Mouse (Mus musculus) myocyte (in vitro differentiated cells): ENCODE data around the gene Cerkl. TPM values are rescaled to one million over a fixed set of nuclear protein-coding genes. Genes with fewer than 3 reads are reported as not detected.

ENCODE experiments used
- H3K27me3 ChIP-seq: one replicate; pipeline ENCODE4 v1.6.1; 2011; ENCODE audit not compliant: control insufficient read depth, insufficient read depth, insufficient read length
- H3K36me3 ChIP-seq: one replicate; pipeline ENCODE4 v1.6.1; 2011; ENCODE audit not compliant: control insufficient read depth, insufficient read depth
- H3K4me2 ChIP-seq: one replicate; pipeline ENCODE4 v1.6.1; 2011; ENCODE audit warnings: low read depth, control low read depth
- H3K4me3 ChIP-seq: one replicate; pipeline ENCODE4 v1.5.1; 2011; ENCODE audit warnings: mild to moderate bottlenecking, control low read depth, moderate library complexity
- H3K79me2 ChIP-seq: one replicate; pipeline ENCODE4 v1.6.1; 2011; ENCODE audit not compliant: control insufficient read depth, insufficient read depth
- H3ac ChIP-seq: one replicate; pipeline ENCODE4 v1.6.1; 2011; ENCODE audit not compliant: control insufficient read depth, insufficient read length
- CEBPB ChIP-seq: IDR thresholded peaks from 2 replicates; pipeline ENCODE4 v1.6.1; 2011; ENCODE audit warnings: mild to moderate bottlenecking, moderate library complexity; ENCODE audit not compliant: poor library complexity, insufficient read depth, severe bottlenecking
- E2F4 ChIP-seq: IDR thresholded peaks from one replicate; pipeline ENCODE4 v1.6.1; 2011; ENCODE audit warnings: mild to moderate bottlenecking, control low read depth, moderate library complexity; ENCODE audit not compliant: insufficient read depth
- MAX ChIP-seq: IDR thresholded peaks from one replicate; pipeline ENCODE4 v1.6.1; 2011; ENCODE audit warnings: low read depth, mild to moderate bottlenecking, control low read depth
- MYOD1 ChIP-seq, 3 experiments: IDR thresholded peaks; one replicate each; pipeline ENCODE4 v1.6.1; 2011; ENCODE audit warnings: control low read depth in 2 of 3, low read depth in 2 of 3, mild to moderate bottlenecking in 2 of 3, moderate library complexity in 1 of 3; ENCODE audit not compliant: insufficient read length in 2 of 3, control insufficient read depth in 1 of 3
- MYOG ChIP-seq, 3 experiments: IDR thresholded peaks; one replicate each; pipeline ENCODE4 v1.6.1; 2011; ENCODE audit warnings: control low read depth in 2 of 3, low read depth in 2 of 3, mild to moderate bottlenecking in 2 of 3; ENCODE audit not compliant: insufficient read length in 2 of 3, control insufficient read depth in 1 of 3, insufficient read depth in 1 of 3
- POLR2A ChIP-seq: IDR thresholded peaks from one replicate; pipeline ENCODE4 v1.6.1; 2011; ENCODE audit warnings: low read depth, mild to moderate bottlenecking, control low read depth, moderate library complexity; ENCODE audit not compliant: insufficient read length
- POLR2AphosphoS2 ChIP-seq: IDR thresholded peaks from one replicate; pipeline ENCODE4 v1.6.1; 2011; ENCODE audit warnings: low read depth, control low read depth; ENCODE audit not compliant: insufficient read length
- REST ChIP-seq: IDR thresholded peaks from one replicate; pipeline ENCODE4 v1.6.1; 2011; ENCODE audit warnings: mild to moderate bottlenecking, control low read depth, moderate library complexity; ENCODE audit not compliant: insufficient read depth, insufficient read length
- SRF ChIP-seq: IDR thresholded peaks from one replicate; pipeline ENCODE4 v1.6.1; 2011; ENCODE audit warnings: low read depth; ENCODE audit not compliant: control insufficient read depth, insufficient read length
- TCF12 ChIP-seq: IDR thresholded peaks from one replicate; pipeline ENCODE4 v1.6.1; 2011; ENCODE audit warnings: mild to moderate bottlenecking, control low read depth; ENCODE audit not compliant: poor library complexity, insufficient read depth, severe bottlenecking
- TCF3 ChIP-seq: IDR thresholded peaks from one replicate; pipeline ENCODE4 v1.6.1; 2011; ENCODE audit warnings: low read depth, control low read depth; ENCODE audit not compliant: insufficient read length
- USF1 ChIP-seq: IDR thresholded peaks from one replicate; pipeline ENCODE4 v1.6.1; 2011; ENCODE audit warnings: low read depth, mild to moderate bottlenecking, control low read depth, moderate library complexity
- polyA plus RNA-seq: library from polyadenylated mRNA; unstranded; fragments of >200 nt; fragmentation: generic; extraction: Trizol; gene quantifications from one replicate; pipeline ENCODE4 v1.2.1, GENCODE M21; 2012; ENCODE audit warnings: missing spikeins

Cerkl gene
- polyA plus RNA-seq, 1 experiment, result not detected

DNA sequence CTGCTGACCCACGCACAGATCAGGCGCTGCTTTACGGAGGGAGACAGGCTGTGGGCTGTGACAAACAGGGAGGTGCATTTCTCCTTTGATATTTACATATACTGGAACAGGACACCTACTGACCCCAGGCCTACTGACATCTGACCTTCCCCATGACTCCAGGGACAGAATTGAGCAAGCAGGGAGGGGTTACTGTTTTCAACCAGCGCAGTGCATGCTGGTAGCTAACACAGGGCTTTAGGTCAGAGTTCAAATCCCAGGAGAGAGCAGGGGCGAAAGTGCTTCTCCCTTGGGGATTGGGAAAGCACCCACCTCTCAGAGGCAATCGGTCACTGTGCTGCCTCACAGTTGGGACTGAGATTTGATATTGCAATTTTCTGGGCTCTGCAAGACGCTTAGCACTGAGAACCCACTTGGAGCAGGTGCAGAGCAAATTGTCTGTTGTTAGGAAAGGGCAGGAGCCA is 87.5 kb downstream of the Cerkl start:
- Histone ChIP-seq H3K4me3 (no peak overlapping the region), H3K79me2 (no peaks in the 10 kb centered on the region), H3K27me3 (no peaks in the 10 kb centered on the region), H3K36me3 (no peaks in the 10 kb centered on the region), H3ac (no peak overlapping the region), H3K4me2 (no peak overlapping the region)
- no peak for TF ChIP-seq SRF
- TF ChIP-seq USF1, result no peak
- TF ChIP-seq MYOG (IDR thresholded peaks at IDR 0.05; ENCODE audit: control insufficient read depth in 1 of 3, insufficient read depth in 1 of 3, insufficient read length in 2 of 3, low read depth in 2 of 3), result no peak
- TF ChIP-seq POLR2A, result no peak
- TF ChIP-seq MAX, result no peak
- TF ChIP-seq TCF3, result no peak
- no peak for TF ChIP-seq E2F4
- TF ChIP-seq CEBPB, result no peak
- TF ChIP-seq MYOD1 (IDR thresholded peaks at IDR 0.05; ENCODE audit: control insufficient read depth in 1 of 3, insufficient read length in 2 of 3, low read depth in 2 of 3), result no peak
- no peak for TF ChIP-seq REST
- TF ChIP-seq POLR2AphosphoS2, result no peak

DNA sequence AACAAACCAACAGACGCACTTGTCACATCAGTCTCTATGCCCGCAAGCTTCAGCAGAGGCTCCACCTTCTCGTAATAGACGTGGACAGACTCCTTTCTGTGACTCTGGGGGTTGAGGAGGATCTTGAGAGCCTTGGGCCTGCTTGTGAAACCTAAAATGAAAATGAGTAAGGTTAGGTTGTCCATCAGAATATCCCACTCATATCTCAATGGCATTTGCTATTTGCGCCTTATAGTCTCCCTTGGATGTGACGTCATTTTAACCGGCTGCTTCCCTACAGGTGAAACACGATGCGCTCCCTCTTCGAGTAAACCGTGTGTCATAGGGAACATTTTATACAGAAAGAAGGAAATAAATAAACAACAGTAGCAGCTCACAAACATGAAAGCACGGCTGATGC is 87.9 kb downstream of the Cerkl start:
- Histone ChIP-seq H3K27me3 (no peaks in the 10 kb centered on the region), H3K4me2 (no peak overlapping the region), H3K79me2 (no peaks in the 10 kb centered on the region), H3ac (no peak overlapping the region), H3K4me3 (no peak overlapping the region), H3K36me3 (no peaks in the 10 kb centered on the region)
- TF ChIP-seq TCF3 (no peak), REST (no peak), MAX (no peak), USF1 (no peak), POLR2AphosphoS2 (no peak), E2F4 (no peak), SRF (no peak), POLR2A (no peak), CEBPB (no peak), TCF12 (no peak), MYOG (IDR thresholded peaks at IDR 0.05; ENCODE audit: control insufficient read depth in 1 of 3, insufficient read depth in 1 of 3, insufficient read length in 2 of 3, low read depth in 2 of 3) (no peak), MYOD1 (IDR thresholded peaks at IDR 0.05; ENCODE audit: control insufficient read depth in 1 of 3, insufficient read length in 2 of 3, low read depth in 2 of 3) (no peak)

DNA sequence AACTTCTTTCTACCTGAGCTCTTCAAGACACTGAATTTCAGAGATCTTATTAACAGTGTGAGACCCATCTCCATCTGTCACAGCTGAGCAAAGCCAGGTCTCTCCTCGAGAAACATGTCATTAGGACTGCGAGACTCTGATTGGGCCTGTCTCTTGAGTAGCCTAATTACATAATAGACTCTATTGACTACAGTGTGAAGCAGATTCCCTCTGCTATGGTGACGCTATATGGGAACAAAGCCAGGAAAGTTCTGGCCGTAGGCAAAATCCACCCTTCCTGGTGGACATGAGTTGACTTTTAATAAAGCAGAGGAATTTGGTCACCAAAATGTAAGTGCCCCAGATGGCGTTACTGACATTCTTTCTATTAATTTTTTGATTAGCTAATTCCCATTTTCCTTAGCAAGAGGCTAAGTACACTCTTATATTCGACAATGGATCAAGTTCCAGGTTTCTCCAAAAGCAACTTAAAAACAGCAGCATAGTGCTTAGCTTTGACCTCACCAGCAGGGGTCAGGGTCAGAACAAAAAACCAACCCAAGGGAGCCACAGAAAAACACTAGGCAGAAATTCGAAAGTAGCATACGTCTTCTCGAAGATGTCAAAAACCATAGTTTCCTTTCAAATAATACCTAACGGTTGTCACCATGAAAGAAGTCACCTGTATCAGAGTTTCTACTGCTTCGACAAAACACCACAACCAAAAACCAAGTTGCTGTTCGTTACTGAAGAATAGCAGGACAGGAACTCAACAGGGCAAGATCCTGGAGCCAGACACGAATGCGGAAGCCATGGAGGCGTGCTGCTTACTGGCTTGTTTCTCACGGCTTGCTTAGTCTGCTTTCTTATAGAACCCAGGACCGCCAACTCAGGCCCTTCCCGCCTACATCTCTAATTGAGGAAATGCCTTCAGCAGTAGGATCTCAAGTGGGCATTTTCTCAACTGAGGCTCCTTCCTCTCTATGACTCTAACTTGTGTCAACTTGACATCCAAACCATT is 88.8 kb downstream of the Cerkl start:
- Histone ChIP-seq H3K4me2 (peak overlapping the region; percentile 66), H3K36me3 (no peaks in the 10 kb centered on the region), H3K79me2 (no peaks in the 10 kb centered on the region), H3ac (no peak overlapping the region), H3K4me3 (no peak overlapping the region), H3K27me3 (no peaks in the 10 kb centered on the region)
- TF ChIP-seq E2F4 (no peak), REST (no peak), POLR2AphosphoS2 (no peak), TCF12 (no peak), MAX (no peak), SRF (no peak), USF1 (no peak), CEBPB (no peak), MYOD1 (IDR thresholded peaks at IDR 0.05; ENCODE audit: control insufficient read depth in 1 of 3, insufficient read length in 2 of 3, low read depth in 2 of 3) (no peak), TCF3 (no peak), POLR2A (no peak), MYOG (IDR thresholded peaks at IDR 0.05; ENCODE audit: control insufficient read depth in 1 of 3, insufficient read depth in 1 of 3, insufficient read length in 2 of 3, low read depth in 2 of 3) (no peak)

DNA sequence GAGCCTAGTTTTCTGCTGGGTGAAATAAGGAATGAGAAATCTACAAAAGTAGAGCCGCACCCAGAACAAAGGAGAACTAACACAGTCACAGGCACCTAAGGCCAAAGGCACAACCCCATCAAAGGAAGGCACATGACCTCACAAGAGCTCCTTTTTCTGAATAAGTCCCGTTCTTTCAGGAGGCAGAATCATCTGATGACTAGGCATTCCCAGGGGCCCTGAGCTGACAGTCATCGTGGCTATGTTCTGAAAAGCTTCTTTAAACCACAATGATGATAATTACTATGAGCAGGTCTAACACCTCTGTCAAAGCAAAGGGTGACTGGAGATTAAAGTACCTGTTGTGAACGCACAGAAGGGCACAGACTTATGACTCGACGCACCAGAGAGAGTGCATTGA is 92.7 kb downstream of the Cerkl start:
- no peaks in the 10 kb centered on the region for H3K27me3 ChIP-seq
- H3K4me3 ChIP-seq, result no peak overlapping the region
- H3ac ChIP-seq, result no peak overlapping the region
- no peaks in the 10 kb centered on the region for H3K79me2 ChIP-seq
- TF ChIP-seq POLR2AphosphoS2 (no peak), MYOD1 (IDR thresholded peaks at IDR 0.05; ENCODE audit: control insufficient read depth in 1 of 3, insufficient read length in 2 of 3, low read depth in 2 of 3) (no peak), TCF12 (no peak), SRF (no peak), CEBPB (no peak), REST (no peak)
- no peak overlapping the region for H3K4me2 ChIP-seq
- H3K36me3 ChIP-seq, result no peaks in the 10 kb centered on the region
